Mouse (Mus musculus) adipocyte (in vitro differentiated cells): Measurements from ENCODE around the gene Otx1.

ENCODE experiments used
- DNase-seq: peaks from one replicate; pipeline ENCODE4 v3.0.0-alpha.2; 2016; ENCODE audit warnings: low spot score

Otx1 gene

GRCm38 (mm10) chr11:22002783-22003340 lies at the start of gene Otx1:
TSS of gene Otx1 (minus strand) at chr11:22002897.
- DNase-seq = no peak

GRCm38 (mm10) chr11:22050864-22051263 lies 48.2 kb upstream of the Otx1 start:
- no peak for DNase-seq

GRCm38 (mm10) chr11:22039854-22040426 lies 37.2 kb upstream of the Otx1 start:
- no peak for DNase-seq

- DNase-seq = no peak
Observed at GRCm38 (mm10) chr11:22034564-22035105, 31.9 kb upstream of the Otx1 start.

- DNase-seq = no peak
Observed at GRCm38 (mm10) chr11:22033582-22033981, 30.9 kb upstream of the Otx1 start.

- DNase-seq = no peak
Observed at GRCm38 (mm10) chr11:22020602-22021001, 17.9 kb upstream of the Otx1 start.

GRCm38 (mm10) chr11:22017444-22017843 lies 14.7 kb upstream of the Otx1 start:
- DNase-seq = no peak

- no peak for DNase-seq
Observed at GRCm38 (mm10) chr11:22016341-22016740, 13.6 kb upstream of the Otx1 start.

GRCm38 (mm10) chr11:22008817-22009216 lies 6.1 kb upstream of the Otx1 start:
- no peak for DNase-seq

- no peak for DNase-seq
Observed at GRCm38 (mm10) chr11:22008129-22008596, 5.5 kb upstream of the Otx1 start.

- no peak for DNase-seq
Observed at GRCm38 (mm10) chr11:22007781-22008110, 5.0 kb upstream of the Otx1 start.

- no peak for DNase-seq
Observed at GRCm38 (mm10) chr11:22007088-22007780, 4.5 kb upstream of the Otx1 start.

GRCm38 (mm10) chr11:22006471-22007087 lies 3.9 kb upstream of the Otx1 start:
- DNase-seq = no peak

- DNase-seq = peak; percentile 39
Observed at GRCm38 (mm10) chr11:22005281-22005870, 2.7 kb upstream of the Otx1 start.

- DNase-seq = no peak
Observed at GRCm38 (mm10) chr11:22004331-22004841, 1.7 kb upstream of the Otx1 start.

- no peak for DNase-seq
Observed at GRCm38 (mm10) chr11:22003341-22003981, 764 bp upstream of the Otx1 start.

GRCm38 (mm10) chr11:22002062-22002782 lies 475 bp downstream of the Otx1 start:
- no peak for DNase-seq

GRCm38 (mm10) chr11:22001321-22002061 lies 1.2 kb downstream of the Otx1 start:
- peak; percentile 85 for DNase-seq

GRCm38 (mm10) chr11:22000316-22001076 lies 2.2 kb downstream of the Otx1 start:
- no peak for DNase-seq
